In the genomic region with DNA sequence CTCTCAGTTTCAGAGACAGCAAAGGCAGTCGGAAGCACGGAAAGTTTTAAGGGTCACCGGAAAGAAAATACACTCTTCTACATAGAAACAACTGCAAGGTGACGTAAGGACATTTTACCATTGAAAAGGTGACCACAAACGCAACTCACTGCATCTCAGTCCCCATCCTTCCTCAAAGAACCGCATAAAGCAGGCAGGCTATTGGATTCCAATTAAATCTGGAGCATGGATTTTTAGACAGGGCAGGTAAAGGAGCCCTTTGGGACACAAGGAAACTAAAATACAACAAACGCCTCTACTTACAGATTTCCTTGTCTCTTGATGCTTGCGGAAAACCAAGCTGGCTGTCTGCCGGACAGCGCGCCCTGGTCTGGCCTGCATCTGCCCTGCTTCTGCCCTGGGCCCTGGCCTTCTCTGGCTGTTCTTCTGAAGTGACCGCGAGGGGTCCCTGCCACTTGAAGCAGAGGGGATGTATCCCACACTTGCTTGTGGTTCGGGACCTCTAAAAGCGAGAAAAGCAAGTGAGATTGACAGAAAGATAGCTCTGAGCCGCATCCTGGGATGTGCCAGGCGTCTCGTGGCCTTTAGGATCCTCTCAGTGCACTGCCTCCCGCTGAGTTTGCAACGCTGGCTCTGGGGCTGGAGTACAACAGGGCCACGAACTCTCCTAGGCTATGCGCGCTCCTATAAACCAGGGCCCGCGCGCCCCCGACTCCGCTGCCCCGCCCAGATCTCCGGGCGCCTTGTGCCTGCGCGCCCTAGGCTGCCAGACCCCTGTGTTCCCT, we compare ENCODE assay signal across 9 mouse cellular contexts.
A peak's percentile ranks its signal among the peaks of the same experiment; 100 is the strongest.
DNase-seq lines count a peak whose midpoint lies in the region; ATAC-seq and TF ChIP-seq lines count a peak whose summit lies in the region.
"Had no signal": no experiment of that assay in that cellular context is flagged by ENCODE, and none has a peak within 500 bp of the region (broad histone marks: within the 10 kb centered on the region; RNA-seq: fewer than 3 reads in every experiment).

No protein-coding gene starts in this region.

- TF ChIP-seq POLR2A in ES-Bruce4 (IDR thresholded peaks at IDR 0.05; ENCODE audit: insufficient read depth, low read length), result no peak

- no peak for TF ChIP-seq CTCF in ES-Bruce4 (IDR thresholded peaks at IDR 0.05; ENCODE audit: low read depth, low read length)

- H3K9me3 ChIP-seq in ES-Bruce4 (replicated peaks; ENCODE audit: control insufficient read depth, insufficient read depth, low read length, poor library complexity, severe bottlenecking), result no peaks in the 10 kb centered on the region
- no peaks in the 10 kb centered on the region for H3K9me3 ChIP-seq in forebrain, embryonic 12.5 days
- no peaks in the 10 kb centered on the region for H3K9me3 ChIP-seq in intestine, embryonic 16.5 days (ENCODE audit: control insufficient read depth, low read length)

- no peaks in the 10 kb centered on the region for H3K4me1 ChIP-seq in ES-Bruce4 (ENCODE audit: control insufficient read depth, insufficient read depth, low read length)
- H3K4me1 ChIP-seq in forebrain, embryonic 12.5 days, result peaks cover 45% of the 10 kb centered on the region
- peaks cover 6% of the 10 kb centered on the region for H3K4me1 ChIP-seq in intestine, embryonic 16.5 days (ENCODE audit: control insufficient read depth, insufficient read depth, low read length)

- H3K4me2 ChIP-seq in forebrain, embryonic 12.5 days, result peak overlapping the region; percentile 68
- H3K4me2 ChIP-seq in intestine, embryonic 16.5 days (ENCODE audit: low read depth, low read length), result no peak overlapping the region

- H3K27me3 ChIP-seq in ES-Bruce4 (ENCODE audit: control insufficient read depth, insufficient read depth, low read length, poor library complexity, severe bottlenecking), result peaks cover 9% of the 10 kb centered on the region
- H3K27me3 ChIP-seq in forebrain, embryonic 12.5 days, result peaks cover 64% of the 10 kb centered on the region
- H3K27me3 ChIP-seq in intestine, embryonic 16.5 days (replicated peaks; ENCODE audit: control insufficient read depth, insufficient read depth, low read length), result peaks cover 59% of the 10 kb centered on the region

- 3% methylated on average over 33 of the region's 33 CpGs for WGBS in forebrain, embryonic 12.5 days
- 15% methylated on average over 33 of the region's 33 CpGs for WGBS in intestine, embryonic 16.5 days

- no peak for TF ChIP-seq EP300 in ES-Bruce4 (IDR thresholded peaks at IDR 0.05; ENCODE audit: insufficient read depth, low read depth, low read length)

- DNase-seq in heart, adult 11 months, result peak; percentile 86
- no peak for DNase-seq in heart, postnatal 4 days
- DNase-seq in mesoderm, embryonic 11.5 days (ENCODE audit: low read depth, low spot score), result peak; percentile 39
- no peak for DNase-seq in c-Kit-positive CD71-positive TER-119-positive erythroid progenitor cells, embryonic 14.5 days (ENCODE audit: low spot score)
- DNase-seq in yolk sac, embryonic 10.5 days (ENCODE audit: low spot score), result no peak

- H3K9ac ChIP-seq in ES-Bruce4 (ENCODE audit: low read depth, poor library complexity, severe bottlenecking), result no peak overlapping the region
- peak overlapping the region; percentile 88 for H3K9ac ChIP-seq in forebrain, embryonic 12.5 days
- no peak overlapping the region for H3K9ac ChIP-seq in intestine, embryonic 16.5 days (ENCODE audit: low read depth, low read length)

- no peaks in the 10 kb centered on the region for H3K36me3 ChIP-seq in ES-Bruce4 (ENCODE audit: control insufficient read depth, insufficient read depth, low read length, poor library complexity, severe bottlenecking)
- H3K36me3 ChIP-seq in forebrain, embryonic 12.5 days (replicated peaks), result no peaks in the 10 kb centered on the region
- no peaks in the 10 kb centered on the region for H3K36me3 ChIP-seq in intestine, embryonic 16.5 days (ENCODE audit: control insufficient read depth, insufficient read depth, low read length)

- ATAC-seq in forebrain, embryonic 12.5 days (ENCODE audit: low FRiP score), result peak; percentile 44
- no peak for ATAC-seq in intestine, embryonic 16.5 days

- no peak overlapping the region for H3K27ac ChIP-seq in ES-Bruce4 (ENCODE audit: insufficient read depth, low read length)
- peak overlapping the region; percentile 98 for H3K27ac ChIP-seq in forebrain, embryonic 12.5 days
- H3K27ac ChIP-seq in intestine, embryonic 16.5 days (ENCODE audit: low read length), result no peak overlapping the region
- H3K27ac ChIP-seq: heart, adult 2 months had no signal

- H3K4me3 ChIP-seq in ES-Bruce4 (ENCODE audit: low read depth, low read length), result peak overlapping the region; percentile 48
- H3K4me3 ChIP-seq in forebrain, embryonic 12.5 days (replicated peaks), result peak overlapping the region; percentile 72
- no peak overlapping the region for H3K4me3 ChIP-seq in intestine, embryonic 16.5 days (ENCODE audit: low read length)
- H3K4me3 ChIP-seq: heart, adult 2 months had no signal

Comparison
In these comparisons a context has a peak if more than half of its experiments do, and no peak if none do; other contexts are left out.
1. DNase-seq: peak in heart, adult 11 months (single experiment) and mesoderm, embryonic 11.5 days (single experiment); none in heart, postnatal 4 days (single experiment), c-Kit-positive CD71-positive TER-119-positive erythroid progenitor cells, embryonic 14.5 days (single experiment) and yolk sac, embryonic 10.5 days (single experiment).